In the genomic region with DNA sequence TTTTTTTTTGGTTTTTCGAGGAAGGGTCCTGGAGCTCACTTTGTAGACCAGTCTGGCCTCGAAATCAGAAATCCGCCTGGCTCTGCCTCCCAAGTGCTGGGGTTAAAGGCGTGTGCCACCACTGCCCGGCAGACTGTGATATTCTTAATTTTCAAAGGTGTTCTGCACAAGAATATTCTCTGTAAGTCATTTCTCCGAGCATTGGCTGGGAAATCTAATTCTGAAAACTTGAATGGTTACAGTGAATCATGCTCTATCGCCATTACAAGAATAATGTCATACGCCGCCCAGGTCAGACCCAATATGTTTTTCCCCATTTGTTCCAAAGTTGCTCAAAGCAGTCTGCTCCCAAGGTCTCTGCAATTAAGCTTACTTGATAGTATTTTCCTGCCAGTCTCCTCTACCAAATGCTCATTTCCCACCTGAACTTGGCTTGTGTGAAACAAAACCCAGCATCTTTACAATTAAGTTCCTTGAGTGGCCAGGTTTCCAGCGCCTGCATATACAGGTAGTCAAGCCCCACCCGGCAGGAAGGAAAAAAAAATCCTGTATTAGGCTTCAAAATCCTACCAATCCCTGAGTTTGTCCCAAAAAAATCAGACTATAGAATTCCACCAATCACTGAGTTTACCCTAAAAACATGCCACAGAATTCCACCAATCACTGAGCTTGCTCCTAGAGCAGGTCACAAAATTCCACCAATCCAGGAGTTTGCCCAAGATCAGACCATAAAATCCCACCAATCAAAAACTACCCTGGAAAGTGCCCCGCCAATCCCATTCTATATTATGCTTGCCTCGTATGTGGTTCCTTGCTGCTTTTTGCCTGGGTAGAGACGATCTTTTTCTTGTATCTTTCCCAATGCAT, we compare ENCODE assay signal across 8 mouse cellular contexts. TPM values are rescaled to one million over a fixed set of nuclear protein-coding genes. Genes with fewer than 3 reads are reported as not detected.
DNase-seq lines count a peak whose midpoint lies in the region; ATAC-seq and TF ChIP-seq lines count a peak whose summit lies in the region.

TSS of gene Ccdc84 (minus strand) at position 51 of the 867 bp plus-strand sequence.

- H3K36me3 ChIP-seq in forebrain, embryonic 14.5 days (ENCODE audit: control insufficient read depth, insufficient read depth, low read length): peaks cover 12% of the 10 kb centered on the region; the same call in 1 of the 2 replicates
- H3K36me3 ChIP-seq in midbrain, postnatal 0 days (ENCODE audit: insufficient read depth, low read length): no peaks in the 10 kb centered on the region

- peak within 1 kb of the TSS; percentile 84 for H3K9ac ChIP-seq in forebrain, embryonic 14.5 days (ENCODE audit: low read length)
- peak within 1 kb of the TSS; percentile 74 for H3K9ac ChIP-seq in midbrain, postnatal 0 days (replicated peaks; ENCODE audit: low read length, poor library complexity, severe bottlenecking)

- peak within 1 kb of the TSS; percentile 88 for H3K27ac ChIP-seq in left cerebral cortex, adult 2 months
- H3K27ac ChIP-seq in forebrain, embryonic 14.5 days (ENCODE audit: low read depth, low read length): peak within 1 kb of the TSS; percentile 74
- peak within 1 kb of the TSS; percentile 70 for H3K27ac ChIP-seq in midbrain, postnatal 0 days (ENCODE audit: low read depth, low read length)

- peak within 1 kb of the TSS; percentile 94 for H3K4me2 ChIP-seq in forebrain, embryonic 14.5 days (ENCODE audit: low read length)
- peak within 1 kb of the TSS; percentile 97 for H3K4me2 ChIP-seq in midbrain, postnatal 0 days (ENCODE audit: low read depth, low read length, poor library complexity, severe bottlenecking)

- TF ChIP-seq CTCF in left cerebral cortex, adult 2 months (IDR thresholded peaks at IDR 0.05): no peak
- no peak for TF ChIP-seq CTCF in midbrain, postnatal 0 days (IDR thresholded peaks at IDR 0.05)

- no peak for ATAC-seq in forebrain, embryonic 14.5 days
- ATAC-seq in midbrain, postnatal 0 days (ENCODE audit: low FRiP score): no peak; the same call in 1 of the 2 replicates

- no peaks in the 10 kb centered on the region; the same call in 1 of the 2 replicates for H3K9me3 ChIP-seq in forebrain, embryonic 14.5 days (replicated peaks; ENCODE audit: control insufficient read depth, low read length)
- H3K9me3 ChIP-seq in midbrain, postnatal 0 days (ENCODE audit: low read length): no peaks in the 10 kb centered on the region

- H3K27me3 ChIP-seq in forebrain, embryonic 14.5 days (replicated peaks; ENCODE audit: control insufficient read depth, insufficient read depth, low read length): no peaks in the 10 kb centered on the region
- no peaks in the 10 kb centered on the region for H3K27me3 ChIP-seq in midbrain, postnatal 0 days (ENCODE audit: insufficient read depth, low read length)

- DNase-seq in left cerebral cortex, adult 2 months (ENCODE audit: extremely low spot score in 1 of 2, low spot score in 2 of 2): no peak
- no peak for DNase-seq in left cerebral cortex, adult 11 months (ENCODE audit: low spot score)
- DNase-seq in adrenal gland, postnatal 14 days: no peak
- no peak for DNase-seq in forebrain, embryonic 14.5 days (ENCODE audit: low spot score)
- DNase-seq in left cerebral cortex, adult 8-10 months (ENCODE audit: low spot score in 2 of 2): no peak
- DNase-seq in midbrain, postnatal 0 days (ENCODE audit: low spot score): peak; percentile 29
- no peak for DNase-seq in gastrocnemius, postnatal 4 days (ENCODE audit: low spot score in 2 of 2)
- DNase-seq in thymus, adult 18-20 months: no peak

- 82% methylated on average over 14 of the region's 14 CpGs for WGBS in forebrain, embryonic 14.5 days
- WGBS in midbrain, postnatal 0 days: 74% methylated on average over 14 of the region's 14 CpGs

- H3K4me1 ChIP-seq in forebrain, embryonic 14.5 days (ENCODE audit: control insufficient read depth, insufficient read depth, low read length): peaks cover 6% of the 10 kb centered on the region
- no peaks in the 10 kb centered on the region for H3K4me1 ChIP-seq in midbrain, postnatal 0 days (ENCODE audit: insufficient read depth, low read length)

- peak within 1 kb of the TSS; percentile 79 for H3K4me3 ChIP-seq in left cerebral cortex, adult 2 months
- H3K4me3 ChIP-seq in forebrain, embryonic 14.5 days (ENCODE audit: low read depth, low read length): peak within 1 kb of the TSS; percentile 72
- peak within 1 kb of the TSS; percentile 76 for H3K4me3 ChIP-seq in midbrain, postnatal 0 days (ENCODE audit: low read depth, low read length)

- intact Hi-C loops in left cerebral cortex, adult 2 months (cut with DNase I): no loop called here

RNA-seq across cellular contexts. Expression of gene Ccdc84, which starts in this region (rescaled TPM):
- 10 to 100 TPM; 19.9 to 22.2 TPM for total RNA-seq in left cerebral cortex, adult 2 months (2021)
- total RNA-seq in adrenal gland, postnatal 14 days (2021): 17.1 and 21.5 TPM in 2 replicates
- polyA plus RNA-seq in forebrain, embryonic 14.5 days (2014; fragmentation: Nextera tagmentation; extraction: Ambion mirVana): 21.6 and 25.2 TPM in 2 replicates
- 10 to 100 TPM; 17.6 to 25.7 (median 18.8) TPM for total RNA-seq in left cerebral cortex, adult 8-10 months (2022)
- 20.0 and 23.2 TPM in 2 replicates for total RNA-seq in midbrain, postnatal 0 days (2014; rRNA removed)
- polyA plus RNA-seq in midbrain, postnatal 0 days (2015; fragmentation: Nextera tagmentation; extraction: Ambion mirVana): 30.2 and 36.1 TPM in 2 replicates
- 10 to 100 TPM in 1 of 2 experiments, 1 to 10 TPM in 1; 10.0 to 17.3 TPM for total RNA-seq in gastrocnemius, postnatal 4 days (2021)
